Mouse (Mus musculus) thymus, postnatal 0 days (tissue): Measurements from ENCODE around the gene Wdfy1. TPM values are rescaled to one million over a fixed set of nuclear protein-coding genes. Genes with fewer than 3 reads are reported as not detected.
A peak's percentile ranks its signal among the peaks of the same experiment; 100 is the strongest.

ENCODE experiments used
- DNase-seq: peaks from one replicate; pipeline ENCODE4 v3.0.0-alpha.2; 2015; ENCODE audit warnings: low spot score
- polyA plus RNA-seq: library from polyadenylated mRNA; unstranded; fragments of >200 nt; fragmentation: Nextera tagmentation; extraction: Ambion mirVana; gene quantifications from 2 replicates; pipeline ENCODE4 v1.2.1, GENCODE M21; 2015

Gene Wdfy1
- polyA plus RNA-seq: 16.6 and 18.5 TPM in 2 replicates

DNA sequence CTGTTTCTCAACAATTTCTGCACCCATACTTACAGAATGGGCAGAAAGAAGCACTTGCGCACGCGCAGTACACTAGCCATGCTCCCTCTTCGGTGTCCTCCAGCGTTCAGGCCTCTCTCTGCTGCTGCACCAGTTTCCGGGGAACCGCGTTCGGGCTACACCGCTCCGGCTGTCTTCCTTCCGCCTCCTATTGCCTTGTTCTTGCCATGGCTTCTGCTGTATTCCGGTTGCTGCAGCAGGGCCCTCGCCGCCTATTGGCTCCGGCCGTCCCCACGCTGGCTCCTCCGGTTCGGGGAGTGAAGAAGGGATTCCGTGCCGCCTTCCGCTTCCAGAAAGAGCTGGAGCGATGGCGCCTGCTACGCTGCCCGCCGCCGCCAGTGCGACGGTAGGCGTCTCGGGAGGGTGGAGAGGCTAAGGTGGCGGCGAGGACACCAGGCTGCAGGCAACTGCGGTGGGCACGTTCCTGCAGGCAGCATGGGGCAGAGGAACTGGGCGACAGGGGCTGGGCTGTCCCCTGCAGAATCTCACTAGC, at the start of gene Wdfy1, which contains the start of gene Mrpl44:
Gene Wdfy1 (minus strand): TSS at position 217 of the 532 bp plus-strand sequence.
Gene Mrpl44 (plus strand): TSS at position 92 of the 532 bp plus-strand sequence.
- peak; percentile 97 for DNase-seq

DNA sequence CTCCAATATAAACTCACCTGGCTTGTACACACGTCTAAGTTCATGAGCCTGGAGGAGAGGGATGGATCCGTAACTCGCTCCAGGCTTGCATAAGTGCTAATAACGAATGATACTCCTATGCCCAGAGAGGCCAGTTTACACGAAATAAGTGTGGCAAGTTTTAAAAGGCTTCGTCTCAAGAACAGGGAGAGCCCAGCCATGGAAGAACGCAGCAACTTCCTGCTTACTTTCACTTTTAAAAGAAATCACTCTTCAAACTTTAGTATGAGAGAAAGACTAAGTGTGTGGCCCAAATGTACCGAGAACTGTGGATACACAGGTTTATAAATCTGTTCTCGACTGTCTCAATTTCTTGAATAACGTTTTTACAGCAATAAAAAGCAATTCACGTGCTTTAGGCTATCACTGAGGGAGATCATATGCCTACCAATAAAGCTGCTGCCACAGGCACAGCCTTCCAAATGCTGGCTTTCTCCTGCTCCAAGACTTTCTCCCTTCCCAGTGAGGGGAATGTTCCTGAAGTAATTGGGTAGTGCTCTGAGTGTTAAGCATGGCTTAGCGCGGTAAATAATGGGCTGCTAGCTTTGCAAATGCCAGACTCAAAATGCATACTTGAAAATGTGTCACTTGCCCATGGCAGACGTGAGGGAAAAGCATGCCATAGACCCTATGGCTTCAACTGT, 48.1 kb upstream of the Wdfy1 start:
- no peak for DNase-seq

DNA sequence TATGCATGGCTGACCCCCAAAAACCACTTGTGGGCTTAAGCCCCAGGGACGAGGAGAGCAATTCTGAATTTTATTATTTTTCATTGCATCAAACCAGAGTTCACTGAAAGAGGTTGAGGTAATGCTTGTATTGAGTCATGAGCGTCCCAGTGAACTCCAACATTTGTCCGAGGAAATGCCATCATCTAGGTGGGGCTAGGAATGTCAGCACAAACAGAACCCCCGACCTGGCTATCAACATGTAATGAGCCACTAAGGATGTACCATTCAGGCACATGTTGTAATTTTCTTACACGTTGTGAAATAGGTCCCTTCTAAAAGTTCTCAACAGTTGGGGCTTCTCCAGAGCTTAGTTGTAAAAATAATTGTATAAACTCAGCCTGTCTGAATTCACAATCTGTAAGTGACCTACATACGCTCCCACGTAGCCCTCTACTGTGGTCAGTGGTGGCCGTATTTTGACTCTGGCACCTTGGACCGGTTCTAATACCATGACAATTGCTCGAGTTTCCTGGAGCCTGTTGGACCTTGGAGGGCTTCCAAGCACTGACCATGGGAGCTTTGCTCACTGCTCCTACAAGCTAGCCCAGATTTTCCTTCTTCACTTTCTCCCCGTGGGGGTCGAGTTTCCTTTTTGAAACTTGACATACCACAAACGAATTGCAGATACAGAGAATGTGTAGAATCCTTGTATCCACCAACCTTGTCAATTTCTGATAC, 47.0 kb upstream of the Wdfy1 start:
- no peak for DNase-seq

DNA sequence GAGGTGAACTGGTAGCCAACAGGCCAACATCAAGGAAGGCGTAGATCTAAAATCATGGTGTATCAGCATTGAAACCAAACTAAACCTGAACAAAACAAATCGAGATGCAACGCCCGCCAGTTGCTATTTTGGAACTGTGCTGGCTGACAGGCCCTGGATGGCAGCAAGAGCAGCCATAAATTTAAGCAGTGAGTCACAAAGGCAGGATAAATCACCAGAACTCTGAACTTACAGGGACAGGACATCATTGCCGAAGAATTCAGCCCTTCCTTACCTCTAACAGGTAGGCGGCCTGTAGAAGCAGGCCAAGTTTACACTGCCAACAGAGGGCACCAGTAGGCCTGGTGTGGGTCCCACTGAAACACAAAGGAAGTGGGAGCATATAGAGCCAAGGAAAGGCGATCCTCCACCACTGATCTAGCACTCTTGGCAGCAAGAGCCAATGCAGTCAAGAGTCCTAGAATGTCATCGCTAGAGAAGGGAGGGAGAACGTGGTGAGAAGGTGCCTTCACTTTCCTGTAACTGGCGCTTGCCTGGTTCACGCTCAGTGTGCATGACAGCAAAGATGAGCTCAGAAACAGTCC, 43.4 kb upstream of the Wdfy1 start:
- no peak for DNase-seq

DNA sequence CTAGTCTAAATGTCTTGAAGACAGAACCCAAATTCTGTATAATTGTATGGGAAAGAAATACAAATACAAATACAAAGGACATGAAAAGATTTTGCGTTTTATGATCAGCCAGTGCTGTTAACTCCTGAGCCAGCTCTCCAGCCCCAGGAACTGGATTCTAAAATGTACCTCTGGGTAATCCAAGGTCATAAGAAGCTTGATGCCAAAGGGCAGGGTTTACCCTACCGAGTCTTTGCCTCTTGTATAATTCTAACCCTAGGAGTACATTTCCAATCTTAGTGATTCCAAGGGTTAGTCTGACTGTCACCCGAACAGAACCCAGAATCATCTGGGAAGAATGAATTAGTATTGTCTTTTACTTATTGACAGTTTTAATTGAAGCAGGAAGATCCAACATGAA, 39.5 kb upstream of the Wdfy1 start:
- DNase-seq: no peak

DNA sequence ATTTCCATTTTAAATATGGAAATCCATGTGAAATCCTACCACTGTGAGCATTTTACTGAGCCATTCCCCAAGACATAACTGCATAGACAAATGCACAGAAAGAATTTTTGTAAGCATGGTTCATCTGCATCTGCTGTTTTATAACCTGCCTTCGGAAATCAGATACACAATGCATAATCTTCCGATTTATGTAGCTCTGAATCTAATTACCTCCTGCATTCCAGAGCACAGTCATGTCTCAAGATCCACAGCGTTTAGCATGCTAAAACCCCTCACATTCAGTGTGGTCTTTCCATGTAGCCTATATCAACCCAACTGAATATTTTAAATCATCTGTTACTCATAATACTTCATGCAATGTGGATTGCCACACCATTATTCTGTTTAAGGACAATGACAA, 33.5 kb upstream of the Wdfy1 start:
- DNase-seq: no peak

DNA sequence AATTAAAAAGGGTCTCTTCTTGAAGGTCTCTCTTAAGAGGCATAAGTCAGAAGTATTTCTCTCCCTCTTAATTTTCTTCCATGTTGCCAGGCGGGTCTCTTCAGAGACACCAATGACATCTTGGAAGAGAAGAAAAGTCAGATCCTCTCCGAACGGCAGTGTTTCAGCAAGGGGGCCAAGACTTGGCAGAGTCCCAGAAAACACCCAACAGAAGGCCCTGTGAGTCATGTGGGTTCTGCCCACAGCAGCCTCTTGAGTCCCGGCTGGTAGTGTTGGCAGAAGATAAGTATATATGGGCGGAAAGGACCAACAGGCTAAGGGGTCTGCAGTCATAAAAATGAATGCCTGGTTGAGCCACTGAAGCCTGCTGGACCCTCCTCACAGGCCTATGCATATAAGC, 30.9 kb upstream of the Wdfy1 start:
- DNase-seq: no peak

DNA sequence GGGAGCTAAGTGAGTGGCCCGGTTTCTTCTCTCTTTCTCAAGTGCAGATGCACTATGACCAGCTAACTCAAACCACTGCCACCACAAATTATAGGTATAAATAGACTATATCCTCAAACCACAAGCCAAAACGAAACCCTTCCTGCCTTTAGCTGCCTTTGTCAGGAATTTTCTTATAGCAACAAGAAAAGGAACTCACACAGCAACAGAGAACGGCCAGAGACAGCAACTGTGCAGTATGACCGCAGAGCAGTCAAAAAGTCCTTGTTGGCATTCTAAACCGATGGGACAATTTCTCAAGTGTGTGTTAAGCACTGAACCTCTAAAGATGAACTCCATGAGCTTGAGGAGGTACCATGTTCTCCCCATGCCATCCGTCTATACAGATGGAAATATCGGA, 27.7 kb upstream of the Wdfy1 start:
- DNase-seq: no peak

DNA sequence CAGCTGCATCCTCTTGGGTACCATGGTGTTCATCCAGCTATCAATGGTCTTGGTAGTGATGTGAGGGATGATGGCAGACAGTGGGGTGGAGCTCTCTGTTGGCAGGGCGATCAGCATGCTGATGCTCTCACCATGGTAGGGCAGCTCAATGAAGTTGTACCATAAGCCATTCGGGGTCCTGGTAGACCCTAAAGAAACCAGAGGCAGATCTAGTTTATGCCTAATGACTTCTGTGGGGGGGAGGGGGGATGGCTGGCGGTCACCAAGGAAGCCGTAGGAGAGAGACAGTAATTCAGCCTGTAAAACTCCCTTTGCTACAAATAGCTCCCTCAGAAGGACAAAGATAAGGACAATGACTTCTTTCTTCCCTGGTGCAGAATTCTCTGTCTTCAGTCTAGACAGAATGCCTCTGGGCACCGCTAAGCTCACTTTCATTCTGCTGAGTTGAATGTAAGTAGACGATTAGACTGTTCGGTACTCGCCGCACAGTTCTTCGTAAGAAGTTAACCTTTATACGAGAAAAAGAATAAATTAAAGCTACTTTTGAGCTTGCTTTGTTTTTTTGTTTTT, 27.0 kb upstream of the Wdfy1 start:
- no peak for DNase-seq

DNA sequence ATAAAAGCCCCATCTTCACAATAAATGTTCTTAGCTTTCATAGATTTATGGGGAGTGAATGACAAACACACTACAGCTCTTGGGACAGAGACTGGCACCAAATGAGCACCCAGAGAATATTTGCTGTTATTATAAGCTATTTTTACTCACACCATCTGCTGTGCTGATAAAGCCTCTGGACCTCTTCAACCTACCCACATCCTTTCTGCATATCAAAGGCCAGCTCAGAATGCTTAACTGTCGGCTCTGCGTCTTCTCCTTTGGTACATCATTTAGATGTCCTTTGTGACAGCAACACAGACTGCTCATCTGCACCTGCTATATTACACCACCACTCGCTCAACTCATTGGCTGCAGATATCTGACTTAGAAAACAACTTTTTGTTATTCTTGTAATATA, 21.1 kb upstream of the Wdfy1 start:
- no peak for DNase-seq

DNA sequence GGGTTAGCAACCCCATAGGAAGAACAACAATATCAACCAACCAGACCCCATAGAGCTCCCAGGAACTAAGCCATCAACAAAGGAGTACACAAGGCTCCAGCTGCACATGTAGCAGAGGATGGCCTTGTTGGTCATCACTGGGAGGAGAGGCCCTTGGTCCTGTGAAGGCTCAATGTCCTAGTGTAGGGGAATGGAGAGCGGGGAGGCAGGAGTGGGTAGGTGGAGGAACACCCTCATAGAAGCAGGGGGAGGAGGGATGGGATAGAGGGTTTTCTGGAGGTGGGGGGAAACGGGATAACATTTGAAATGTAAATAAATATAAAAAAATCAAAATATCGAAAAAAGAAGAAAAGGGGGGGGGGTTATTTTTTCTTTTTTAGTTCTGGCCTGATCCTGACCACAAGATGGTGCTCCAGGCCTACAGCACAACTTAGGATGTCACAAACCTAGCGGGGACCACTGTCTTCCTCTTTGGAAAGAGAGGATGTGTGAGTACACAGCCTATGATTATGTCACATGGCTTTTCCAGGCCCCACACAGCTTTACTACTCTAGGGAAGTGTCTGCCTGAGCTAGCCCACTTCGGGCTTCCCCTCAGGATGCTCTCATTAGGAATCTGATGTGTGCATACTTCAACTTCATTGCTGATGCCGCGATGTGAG, 10.5 kb upstream of the Wdfy1 start:
- DNase-seq: no peak

DNA sequence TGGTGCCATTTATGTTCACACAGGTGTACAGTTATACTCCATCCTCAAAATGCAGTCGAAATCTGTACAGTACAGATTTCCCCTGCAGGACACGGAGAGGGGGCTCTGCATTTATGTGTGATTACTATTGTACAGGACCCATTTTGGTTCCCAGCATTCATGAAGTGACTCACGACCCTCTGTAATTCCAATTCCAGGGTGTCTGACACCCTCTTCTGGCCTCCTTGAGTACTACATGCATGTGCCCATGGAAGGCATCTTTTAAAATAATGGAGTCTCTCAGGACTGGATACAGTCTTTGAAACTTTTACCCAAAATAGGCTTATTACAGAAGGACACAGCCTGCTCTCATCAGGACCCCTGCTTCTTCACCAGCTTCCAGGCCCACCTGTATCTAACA, 6.5 kb upstream of the Wdfy1 start:
- no peak for DNase-seq

DNA sequence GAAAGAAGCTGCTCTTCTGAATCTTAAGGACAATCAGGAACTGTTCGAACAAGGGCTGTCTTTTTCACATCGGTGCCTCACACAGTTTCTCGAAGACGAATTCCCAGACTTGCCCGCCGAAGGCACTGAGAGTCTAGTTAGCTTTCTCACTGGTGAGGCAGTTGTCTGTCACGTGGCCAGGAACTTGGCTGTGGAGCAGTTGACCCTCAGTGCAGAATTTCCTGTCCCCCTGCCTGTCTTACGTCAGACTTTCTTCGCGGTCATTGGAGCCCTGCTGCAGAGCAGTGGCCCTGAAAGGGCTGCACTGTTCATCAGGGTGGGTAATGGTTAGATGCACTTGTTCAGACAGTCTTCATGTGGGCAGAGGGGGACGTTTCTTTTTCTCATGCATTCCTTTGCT, 2.1 kb upstream of the Wdfy1 start:
- no peak for DNase-seq

DNA sequence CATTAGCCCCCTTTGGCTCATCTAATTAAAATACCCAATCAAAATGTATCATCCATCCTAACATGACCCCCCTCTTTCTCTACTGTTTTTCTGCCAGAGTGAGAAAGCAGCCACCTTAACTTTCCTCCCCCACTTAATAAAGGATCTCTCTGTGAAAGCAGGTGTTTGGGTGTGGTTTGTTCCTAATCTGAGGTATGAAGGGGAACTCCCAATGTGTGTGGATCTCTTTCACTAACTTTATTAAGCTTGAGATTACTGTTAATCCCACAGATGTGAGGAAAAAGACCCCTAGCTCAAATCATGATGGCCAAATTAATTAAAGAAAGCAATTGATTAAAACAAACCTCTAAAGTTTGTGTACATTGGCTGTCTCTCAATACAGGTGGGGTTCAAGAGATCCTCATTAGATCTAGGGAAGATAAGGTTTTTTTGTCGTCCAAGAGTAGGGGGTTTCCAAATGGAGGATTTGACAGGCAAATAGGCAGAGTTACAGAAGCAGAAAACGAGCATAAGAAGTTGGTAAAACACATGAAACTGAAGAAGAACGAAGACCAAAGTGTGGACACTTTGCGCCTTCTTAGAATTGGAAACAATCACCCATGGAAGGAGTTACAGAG, 1.7 kb downstream of the Wdfy1 start:
- no peak for DNase-seq

DNA sequence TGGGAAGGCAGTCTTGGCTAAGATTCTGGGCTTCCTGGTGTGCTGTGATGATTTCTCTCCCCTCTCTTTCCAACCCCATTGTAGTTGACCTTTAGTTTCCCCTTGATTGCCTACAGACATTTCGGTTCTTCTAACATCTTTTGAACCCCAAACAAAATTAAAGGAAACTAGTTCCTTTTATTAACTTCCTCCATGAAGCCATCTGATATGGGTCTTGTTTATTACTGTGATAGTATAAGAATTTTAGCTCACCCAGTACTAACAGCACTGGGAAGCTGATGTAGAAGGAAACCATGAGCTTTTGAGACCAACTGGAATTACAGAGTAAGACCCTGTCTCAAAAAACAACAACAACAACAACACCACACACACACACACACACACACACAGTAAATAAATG, 7.7 kb downstream of the Wdfy1 start:
- DNase-seq: no peak

DNA sequence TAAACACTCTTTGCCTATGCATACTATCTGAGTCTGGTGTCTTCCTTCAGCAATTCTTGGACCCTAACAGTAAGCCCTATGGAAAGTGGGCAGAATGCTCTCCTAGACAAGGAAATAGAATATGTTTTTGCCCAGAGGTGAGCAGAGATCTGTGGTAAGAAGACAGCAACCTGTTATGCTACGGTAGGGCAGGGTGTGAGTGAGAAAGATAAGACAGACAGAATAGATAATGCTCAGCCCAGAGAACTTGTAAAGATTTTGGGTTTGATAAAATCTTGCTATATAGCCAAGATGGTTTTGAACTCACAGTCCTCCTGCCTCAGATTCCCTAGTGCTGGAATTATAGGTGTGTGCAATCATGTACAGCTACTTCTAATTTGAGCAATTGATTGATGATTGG, 11.5 kb downstream of the Wdfy1 start:
- DNase-seq: no peak

DNA sequence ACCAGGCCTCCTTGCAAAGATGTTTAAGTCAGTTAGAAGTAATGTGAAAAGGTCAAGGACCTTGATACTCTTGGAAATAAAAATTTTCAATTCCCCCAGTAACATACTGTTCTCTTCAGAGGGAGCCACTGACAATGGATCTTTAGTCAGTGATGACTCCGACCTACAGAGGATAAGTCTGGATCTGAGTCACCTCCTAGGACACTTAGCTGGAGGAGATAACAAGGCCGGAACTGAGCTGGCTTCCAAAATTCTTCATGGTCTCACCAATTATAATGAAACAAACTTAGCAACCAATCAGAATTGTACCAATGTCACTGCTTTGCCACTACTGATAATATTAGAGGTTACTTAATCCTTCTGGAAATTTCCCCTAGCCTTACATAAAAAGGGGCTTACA, 11.9 kb downstream of the Wdfy1 start:
- DNase-seq: no peak

DNA sequence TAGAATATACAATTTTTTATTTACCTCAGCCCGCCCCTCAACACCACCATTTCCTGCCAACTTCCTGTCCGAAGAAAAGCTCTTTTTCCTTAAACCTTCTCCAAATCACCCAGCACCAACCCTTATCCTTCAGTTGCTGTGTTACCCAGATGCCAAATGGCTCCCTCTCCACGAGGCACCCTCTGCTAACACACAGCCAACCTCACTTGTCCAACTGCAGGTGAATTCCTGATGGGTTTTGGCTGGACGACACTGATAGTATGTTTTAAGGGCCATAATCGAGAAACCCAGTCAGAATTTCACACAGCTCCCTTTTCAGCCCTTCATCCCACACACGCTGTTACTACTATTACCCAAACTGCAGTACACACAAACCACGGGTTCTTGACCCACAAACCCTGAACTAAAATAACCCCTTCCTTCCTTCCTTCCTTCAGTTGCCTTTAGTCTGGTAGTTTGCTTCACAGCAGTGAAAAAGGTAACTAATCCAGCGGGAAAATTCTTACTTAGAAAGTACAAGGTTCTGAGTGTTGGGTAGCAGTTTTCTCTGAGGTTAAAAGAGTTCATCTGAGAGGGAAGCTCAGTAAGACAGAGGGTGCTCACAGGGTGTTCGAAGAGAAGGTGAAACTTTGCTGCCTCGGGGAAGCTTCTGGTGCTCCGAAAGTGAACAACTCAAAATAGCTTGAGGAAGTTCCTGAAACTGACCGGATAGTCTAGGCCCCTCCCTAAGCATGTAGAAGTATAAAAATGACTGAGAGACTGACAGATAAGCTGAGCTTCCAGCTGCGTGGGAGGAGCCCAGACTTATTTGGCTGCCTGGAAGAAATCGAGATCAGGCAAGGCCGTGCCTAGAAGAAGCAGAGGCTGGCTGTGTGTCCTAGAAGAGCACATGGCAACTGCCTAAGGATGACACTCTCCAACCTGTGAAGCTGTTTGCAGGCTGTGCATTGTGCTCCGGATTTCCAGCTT, 13.4 kb downstream of the Wdfy1 start:
- DNase-seq: no peak

DNA sequence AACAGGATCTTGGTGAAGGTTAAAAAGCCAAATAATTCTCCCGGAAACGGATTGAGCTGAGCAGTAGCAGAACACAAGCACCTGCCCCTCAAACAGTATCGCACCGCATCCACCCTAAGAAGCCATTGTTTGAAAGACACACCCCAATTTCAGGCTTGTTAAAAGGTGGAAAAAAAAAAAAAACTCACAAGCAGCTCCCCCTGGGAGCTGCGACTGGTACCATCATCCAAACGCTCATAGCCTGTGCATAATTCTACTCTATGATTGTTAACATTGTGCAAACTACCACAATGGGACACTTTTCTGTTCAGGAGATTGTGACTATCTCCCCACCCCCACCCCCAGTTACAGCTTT, 14.0 kb downstream of the Wdfy1 start:
- no peak for DNase-seq
